Mouse (Mus musculus): ENCODE results near the gene Taar8b. TPM values are rescaled to one million over a fixed set of nuclear protein-coding genes. Genes with fewer than 3 reads are reported as not detected.

The Taar8b gene
- total and polyA plus RNA-seq, 3 experiments = not detected

Other genes starting within 250 kb of the Taar8b start
- 10 to 100 TPM in 1 of 2 experiments, 1 to 10 TPM in 1; 6.1 to 57.5 TPM for gene Vnn3, start 240.8 kb downstream of the Taar8b start, total RNA-seq (2021)
- gene Vnn3, start 240.8 kb downstream of the Taar8b start, polyA plus RNA-seq (2012; rRNA removed) = 20.1 and 46.8 TPM in 2 replicates
- 10 to 100 TPM; 22.7 to 49.8 TPM for gene Vnn1, start 197.6 kb downstream of the Taar8b start, total RNA-seq (2021)
- gene Vnn1, start 197.6 kb downstream of the Taar8b start, polyA plus RNA-seq (2012; rRNA removed) = 13.8 and 19.2 TPM in 2 replicates
- gene Taar1, start 171.9 kb downstream of the Taar8b start, total RNA-seq (2021) = not detected
- not detected in 2 replicates for gene Taar1, start 171.9 kb downstream of the Taar8b start, polyA plus RNA-seq (2012; rRNA removed)
- gene Taar2, start 153.7 kb downstream of the Taar8b start, total RNA-seq (2021) = not detected
- gene Taar2, start 153.7 kb downstream of the Taar8b start, polyA plus RNA-seq (2012; rRNA removed) = not detected in 2 replicates
- not detected for gene Taar3, start 142.7 kb downstream of the Taar8b start, total RNA-seq (2021)
- gene Taar3, start 142.7 kb downstream of the Taar8b start, polyA plus RNA-seq (2012; rRNA removed) = not detected in 2 replicates
- not detected for gene Taar4, start 131.8 kb downstream of the Taar8b start, total RNA-seq (2021)
- gene Taar4, start 131.8 kb downstream of the Taar8b start, polyA plus RNA-seq (2012; rRNA removed) = not detected in 2 replicates
- gene Taar5, start 121.6 kb downstream of the Taar8b start, total RNA-seq (2021) = not detected
- not detected in 2 replicates for gene Taar5, start 121.6 kb downstream of the Taar8b start, polyA plus RNA-seq (2012; rRNA removed)
- gene Taar6, start 106.6 kb downstream of the Taar8b start, total RNA-seq (2021) = not detected
- gene Taar6, start 106.6 kb downstream of the Taar8b start, polyA plus RNA-seq (2012; rRNA removed) = not detected in 2 replicates
- gene Taar7a, start 98.8 kb downstream of the Taar8b start, total RNA-seq (2021) = not detected
- not detected in 2 replicates for gene Taar7a, start 98.8 kb downstream of the Taar8b start, polyA plus RNA-seq (2012; rRNA removed)
- not detected for gene Taar7b, start 92.4 kb downstream of the Taar8b start, total RNA-seq (2021)
- gene Taar7b, start 92.4 kb downstream of the Taar8b start, polyA plus RNA-seq (2012; rRNA removed) = not detected in 2 replicates
- gene Taar7d, start 65.1 kb downstream of the Taar8b start, total RNA-seq (2021) = not detected
- not detected in 2 replicates for gene Taar7d, start 65.1 kb downstream of the Taar8b start, polyA plus RNA-seq (2012; rRNA removed)
- gene Taar7e, start 54.7 kb downstream of the Taar8b start, total RNA-seq (2021) = not detected
- not detected in 2 replicates for gene Taar7e, start 54.7 kb downstream of the Taar8b start, polyA plus RNA-seq (2012; rRNA removed)
- gene Taar7f, start 42.8 kb downstream of the Taar8b start, total RNA-seq (2021) = not detected
- not detected in 2 replicates for gene Taar7f, start 42.8 kb downstream of the Taar8b start, polyA plus RNA-seq (2012; rRNA removed)
- not detected for gene Taar8a, start 15.8 kb downstream of the Taar8b start, total RNA-seq (2021)
- not detected in 2 replicates for gene Taar8a, start 15.8 kb downstream of the Taar8b start, polyA plus RNA-seq (2012; rRNA removed)
- not detected for gene Taar8c, start 9.6 kb upstream of the Taar8b start, total RNA-seq (2021)
- gene Taar8c, start 9.6 kb upstream of the Taar8b start, polyA plus RNA-seq (2012; rRNA removed) = not detected in 2 replicates
- not detected for gene Taar9, start 17.2 kb upstream of the Taar8b start, total RNA-seq (2021)
- gene Taar9, start 17.2 kb upstream of the Taar8b start, polyA plus RNA-seq (2012; rRNA removed) = not detected in 2 replicates
- 100 to 1,000 TPM; 115 to 182 TPM for gene Stx7, start 57.0 kb upstream of the Taar8b start, total RNA-seq (2021)
- 48.7 and 66.3 TPM in 2 replicates for gene Stx7, start 57.0 kb upstream of the Taar8b start, polyA plus RNA-seq (2012; rRNA removed)
- gene Moxd1, start 131.2 kb upstream of the Taar8b start, total RNA-seq (2021) = under 1 TPM in 1 of 2 experiments, not detected in 1; 0.10 TPM
- 0.61 and 1.7 TPM in 2 replicates for gene Moxd1, start 131.2 kb upstream of the Taar8b start, polyA plus RNA-seq (2012; rRNA removed)